Mouse (Mus musculus): ENCODE results near the gene Slc9a3r2. TPM values are rescaled to one million over a fixed set of nuclear protein-coding genes. Genes with fewer than 3 reads are reported as not detected.

The Slc9a3r2 gene
- polyA plus RNA-seq, 1 experiment from 2014 or later: 36.7 TPM

DNA sequence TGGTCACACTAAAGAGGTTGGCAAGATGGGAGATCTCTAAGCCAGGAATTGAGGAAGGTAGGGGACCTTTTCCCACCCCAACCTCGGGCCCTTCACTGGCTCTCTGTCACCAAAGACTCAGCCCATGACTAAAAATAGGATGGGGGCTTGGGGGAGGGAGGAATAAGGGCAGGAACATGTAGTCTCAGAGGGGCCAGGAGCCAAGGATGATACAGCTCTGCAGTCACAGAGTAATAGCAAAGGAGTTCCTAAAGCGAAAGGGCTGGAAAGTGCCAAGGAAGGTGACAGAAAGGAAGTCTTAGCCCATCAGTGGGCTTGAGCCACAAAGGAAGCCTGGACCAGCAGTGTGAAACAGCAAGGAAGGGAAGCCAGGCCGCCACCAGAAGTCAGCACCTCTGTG lies 1.7 kb upstream of the Slc9a3r2 start:
- WGBS: 74% methylated on average over 3 of the region's 3 CpGs
- no peak overlapping the region for H3K27ac ChIP-seq (replicated peaks; ENCODE audit: low read depth, low read length)
- H3K9me3 ChIP-seq (ENCODE audit: control insufficient read depth, low read length): no peaks in the 10 kb centered on the region
- peaks cover 12% of the 10 kb centered on the region; the same call in 1 of the 2 replicates for H3K27me3 ChIP-seq (ENCODE audit: control insufficient read depth, insufficient read depth, low read length)
- ATAC-seq (ENCODE audit: low FRiP score, low TSS enrichment): no peak
- DNase-seq: no peak
- H3K36me3 ChIP-seq (ENCODE audit: control insufficient read depth, insufficient read depth, low read length): no peaks in the 10 kb centered on the region
- no peak overlapping the region for H3K4me3 ChIP-seq (replicated peaks; ENCODE audit: low read depth, low read length)
- H3K4me2 ChIP-seq (ENCODE audit: low read length): no peak overlapping the region
- H3K9ac ChIP-seq (replicated peaks; ENCODE audit: low read length): no peak overlapping the region
- H3K4me1 ChIP-seq (ENCODE audit: control insufficient read depth, insufficient read depth, low read length): peaks cover 7% of the 10 kb centered on the region; the same call in 1 of the 2 replicates

DNA sequence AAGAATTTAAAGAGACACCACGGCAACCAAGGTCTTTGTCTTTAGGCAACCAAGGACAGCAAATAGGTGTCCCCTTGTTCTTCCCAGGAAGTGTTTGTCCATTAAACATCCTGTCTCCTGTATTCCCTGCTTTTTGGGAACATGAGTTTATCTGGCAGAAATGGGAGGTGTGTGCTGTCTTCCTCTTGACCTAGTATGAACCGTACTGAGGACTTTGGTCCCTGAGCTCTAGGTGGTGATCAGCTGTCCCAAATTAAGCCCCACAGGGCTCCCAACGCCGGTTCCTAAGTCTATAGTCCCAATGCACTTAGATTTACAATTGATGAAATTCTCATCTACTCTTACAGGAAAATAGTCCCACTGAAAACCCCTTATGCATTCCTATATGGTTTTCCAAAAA lies 639 bp upstream of the Slc9a3r2 start:
- Histone ChIP-seq H3K27ac (replicated peaks; ENCODE audit: low read depth, low read length) (no peak overlapping the region), H3K36me3 (ENCODE audit: control insufficient read depth, insufficient read depth, low read length) (no peaks in the 10 kb centered on the region), H3K4me3 (replicated peaks; ENCODE audit: low read depth, low read length) (no peak overlapping the region), H3K4me1 (ENCODE audit: control insufficient read depth, insufficient read depth, low read length) (peaks cover 7% of the 10 kb centered on the region; the same call in 1 of the 2 replicates), H3K27me3 (ENCODE audit: control insufficient read depth, insufficient read depth, low read length) (peaks cover 6% of the 10 kb centered on the region; the same call in 1 of the 2 replicates), H3K4me2 (ENCODE audit: low read length) (peak overlapping the region; percentile 95; the same call in 1 of the 2 replicates), H3K9ac (replicated peaks; ENCODE audit: low read length) (no peak overlapping the region), H3K9me3 (ENCODE audit: control insufficient read depth, low read length) (no peaks in the 10 kb centered on the region)
- DNase-seq (no peak), ATAC-seq (ENCODE audit: low FRiP score, low TSS enrichment) (no peak)
- WGBS: 75% methylated on average over 4 of the region's 4 CpGs

DNA sequence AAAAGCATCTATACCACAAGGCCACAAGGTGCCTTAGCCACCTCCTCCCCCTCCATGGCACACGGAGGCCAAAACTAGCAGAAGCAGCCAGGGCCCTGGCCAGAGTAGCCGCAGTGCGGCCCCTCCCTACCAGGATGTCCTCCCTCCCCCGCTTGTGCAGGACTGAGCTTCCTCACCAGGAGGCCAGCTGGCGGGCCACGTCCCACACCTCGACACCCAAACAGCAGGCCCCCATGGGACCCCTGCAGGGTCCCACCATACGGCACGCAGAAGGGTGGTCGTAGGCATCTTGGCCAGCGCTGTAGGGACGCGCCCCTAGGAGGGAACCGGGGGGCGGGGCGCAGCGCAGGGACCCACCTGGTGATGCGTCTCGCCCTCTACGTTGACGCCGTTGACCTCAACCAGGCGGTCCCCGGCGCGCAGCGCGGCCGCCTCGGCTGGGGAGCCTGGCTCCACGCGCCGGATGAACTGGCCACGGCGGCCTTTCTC lies 502 bp downstream of the Slc9a3r2 start:
- H3K4me1 ChIP-seq (ENCODE audit: control insufficient read depth, insufficient read depth, low read length): peaks cover 7% of the 10 kb centered on the region; the same call in 1 of the 2 replicates
- no peaks in the 10 kb centered on the region for H3K9me3 ChIP-seq (ENCODE audit: control insufficient read depth, low read length)
- ATAC-seq (ENCODE audit: low FRiP score, low TSS enrichment) (peak; percentile 62), DNase-seq (peak; percentile 62)
- no peaks in the 10 kb centered on the region for H3K36me3 ChIP-seq (ENCODE audit: control insufficient read depth, insufficient read depth, low read length)
- peak overlapping the region; percentile 85 for H3K9ac ChIP-seq (replicated peaks; ENCODE audit: low read length)
- peak overlapping the region; percentile 37; the same call in 1 of the 2 replicates for H3K27ac ChIP-seq (replicated peaks; ENCODE audit: low read depth, low read length)
- under 1% methylated on average over 35 of the region's 35 CpGs for WGBS
- peaks cover 6% of the 10 kb centered on the region; the same call in 1 of the 2 replicates for H3K27me3 ChIP-seq (ENCODE audit: control insufficient read depth, insufficient read depth, low read length)
- peak overlapping the region; percentile 67 for H3K4me3 ChIP-seq (replicated peaks; ENCODE audit: low read depth, low read length)
- peak overlapping the region; percentile 95 for H3K4me2 ChIP-seq (ENCODE audit: low read length)

DNA sequence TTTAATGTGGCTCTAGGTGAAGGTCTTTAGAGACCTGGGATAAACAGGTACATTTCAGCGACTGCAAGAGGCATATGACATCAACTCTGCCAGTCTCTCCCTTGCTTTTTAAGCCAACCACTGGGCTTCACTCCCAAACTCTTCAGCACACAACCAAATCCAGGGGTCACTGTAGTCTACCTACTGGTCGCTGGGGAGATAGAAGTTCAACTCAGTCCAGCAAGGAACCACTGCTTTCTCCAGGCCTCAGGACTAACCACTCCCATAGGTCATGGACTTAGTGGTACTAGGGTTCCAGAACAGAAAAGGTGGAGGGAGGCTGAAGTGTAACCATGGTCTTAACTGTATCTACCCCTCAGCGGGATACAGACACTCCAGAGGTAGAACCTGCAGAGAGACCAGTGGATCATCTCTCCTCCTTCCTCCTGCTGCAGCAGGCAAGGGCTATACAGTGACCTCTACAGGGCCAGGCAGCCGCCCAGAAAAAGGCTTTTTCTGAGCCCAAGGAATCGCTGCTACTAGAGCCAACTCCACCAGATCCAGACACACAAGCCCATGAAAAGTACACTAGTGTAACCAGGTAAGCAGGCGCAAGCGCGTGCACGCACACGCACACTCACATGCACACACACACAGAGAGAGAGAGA lies 1.3 kb downstream of the Slc9a3r2 start:
- Histone ChIP-seq H3K4me2 (ENCODE audit: low read length) (peak overlapping the region; percentile 95), H3K4me1 (ENCODE audit: control insufficient read depth, insufficient read depth, low read length) (peaks cover 7% of the 10 kb centered on the region; the same call in 1 of the 2 replicates), H3K36me3 (ENCODE audit: control insufficient read depth, insufficient read depth, low read length) (no peaks in the 10 kb centered on the region), H3K27me3 (ENCODE audit: control insufficient read depth, insufficient read depth, low read length) (peaks cover 6% of the 10 kb centered on the region; the same call in 1 of the 2 replicates), H3K9ac (replicated peaks; ENCODE audit: low read length) (no peak overlapping the region; the same call in 1 of the 2 replicates), H3K27ac (replicated peaks; ENCODE audit: low read depth, low read length) (no peak overlapping the region), H3K9me3 (ENCODE audit: control insufficient read depth, low read length) (no peaks in the 10 kb centered on the region), H3K4me3 (replicated peaks; ENCODE audit: low read depth, low read length) (peak overlapping the region; percentile 67)
- DNase-seq (no peak), ATAC-seq (ENCODE audit: low FRiP score, low TSS enrichment) (no peak)
- WGBS: 69% methylated on average over 10 of the region's 10 CpGs

DNA sequence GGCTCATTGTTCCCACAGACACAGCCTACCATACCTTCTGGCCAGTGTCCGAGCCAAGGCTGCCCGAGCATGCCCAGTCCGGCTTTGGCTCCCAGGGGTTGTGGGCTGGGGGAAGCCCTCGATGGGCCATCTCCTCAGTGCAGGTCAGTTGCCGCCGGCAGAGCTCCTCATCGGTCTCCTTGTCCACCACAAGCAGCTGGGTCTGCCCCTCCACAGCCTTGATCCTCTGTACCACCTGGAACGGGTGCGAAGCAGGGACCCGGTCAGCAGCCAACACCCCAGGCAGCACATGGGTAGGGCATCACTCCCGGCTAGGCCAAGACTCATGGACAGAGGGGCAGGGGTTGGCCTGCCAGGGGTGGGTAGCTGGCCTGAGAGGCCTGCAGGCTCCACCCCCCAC lies 2.6 kb downstream of the Slc9a3r2 start:
- no peak overlapping the region for H3K4me2 ChIP-seq (ENCODE audit: low read length)

DNA sequence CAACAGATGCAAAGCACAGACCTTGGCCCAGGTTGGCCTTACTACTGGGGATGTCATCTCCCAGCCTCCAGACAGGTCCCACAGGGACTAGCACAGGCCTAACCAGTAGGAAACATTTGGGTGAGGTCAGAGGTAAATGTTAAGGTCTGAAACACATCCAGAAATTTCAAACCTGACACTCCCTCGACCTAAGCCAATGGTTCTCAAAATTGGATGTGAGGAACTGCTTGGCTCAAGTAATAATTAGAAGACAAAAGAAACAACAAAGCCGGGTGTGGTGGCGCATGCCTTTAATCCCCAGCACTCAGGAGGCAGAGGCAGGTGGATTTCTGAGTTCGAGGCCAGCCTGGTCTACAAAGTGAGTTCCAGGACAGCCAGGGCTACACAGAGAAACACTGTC lies 3.7 kb downstream of the Slc9a3r2 start:
- Histone ChIP-seq H3K9me3 (ENCODE audit: control insufficient read depth, low read length) (no peaks in the 10 kb centered on the region), H3K36me3 (ENCODE audit: control insufficient read depth, insufficient read depth, low read length) (no peaks in the 10 kb centered on the region)

More for the DNA sequence above, 2.6 kb downstream of the Slc9a3r2 start:
- Histone ChIP-seq H3K9me3 (ENCODE audit: control insufficient read depth, low read length) (no peaks in the 10 kb centered on the region), H3K27ac (replicated peaks; ENCODE audit: low read depth, low read length) (no peak overlapping the region), H3K27me3 (ENCODE audit: control insufficient read depth, insufficient read depth, low read length) (peaks cover 6% of the 10 kb centered on the region; the same call in 1 of the 2 replicates), H3K4me1 (ENCODE audit: control insufficient read depth, insufficient read depth, low read length) (peaks cover 7% of the 10 kb centered on the region; the same call in 1 of the 2 replicates), H3K9ac (replicated peaks; ENCODE audit: low read length) (no peak overlapping the region; the same call in 1 of the 2 replicates), H3K36me3 (ENCODE audit: control insufficient read depth, insufficient read depth, low read length) (no peaks in the 10 kb centered on the region), H3K4me3 (replicated peaks; ENCODE audit: low read depth, low read length) (no peak overlapping the region)
- WGBS: 80% methylated on average over 11 of the region's 11 CpGs
- DNase-seq (no peak), ATAC-seq (ENCODE audit: low FRiP score, low TSS enrichment) (no peak)

DNA sequence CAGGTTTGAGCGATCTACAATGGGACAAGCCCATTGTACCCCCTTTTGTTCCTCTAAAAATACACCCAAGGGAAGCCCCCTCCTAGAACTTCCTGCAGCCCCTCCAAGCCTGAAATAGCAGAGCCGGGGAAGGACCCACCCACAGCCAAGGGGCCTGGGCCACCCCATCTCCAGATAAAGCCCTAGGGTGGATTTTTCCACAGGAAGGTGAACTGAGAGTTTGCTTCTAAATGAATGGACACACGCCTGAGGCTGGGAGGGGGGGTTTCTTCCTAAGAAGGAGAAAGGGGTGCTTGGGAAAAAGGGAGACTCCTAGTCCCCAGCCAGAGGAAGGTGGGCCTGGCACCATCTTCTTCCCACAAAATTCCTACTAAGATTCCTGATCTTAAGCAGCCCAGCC lies 4.2 kb downstream of the Slc9a3r2 start:
- WGBS: 80% methylated on average over 3 of the region's 3 CpGs
- Histone ChIP-seq H3K9ac (replicated peaks; ENCODE audit: low read length) (no peak overlapping the region), H3K9me3 (ENCODE audit: control insufficient read depth, low read length) (no peaks in the 10 kb centered on the region), H3K27me3 (ENCODE audit: control insufficient read depth, insufficient read depth, low read length) (peaks cover 6% of the 10 kb centered on the region; the same call in 1 of the 2 replicates), H3K27ac (replicated peaks; ENCODE audit: low read depth, low read length) (no peak overlapping the region), H3K4me1 (ENCODE audit: control insufficient read depth, insufficient read depth, low read length) (peaks cover 7% of the 10 kb centered on the region; the same call in 1 of the 2 replicates), H3K36me3 (ENCODE audit: control insufficient read depth, insufficient read depth, low read length) (no peaks in the 10 kb centered on the region), H3K4me2 (ENCODE audit: low read length) (no peak overlapping the region), H3K4me3 (replicated peaks; ENCODE audit: low read depth, low read length) (no peak overlapping the region)
- ATAC-seq (ENCODE audit: low FRiP score, low TSS enrichment) (no peak), DNase-seq (no peak)

More for the DNA sequence above, 3.7 kb downstream of the Slc9a3r2 start:
- Histone ChIP-seq H3K9ac (replicated peaks; ENCODE audit: low read length) (no peak overlapping the region), H3K4me2 (ENCODE audit: low read length) (no peak overlapping the region), H3K4me3 (replicated peaks; ENCODE audit: low read depth, low read length) (no peak overlapping the region), H3K4me1 (ENCODE audit: control insufficient read depth, insufficient read depth, low read length) (peaks cover 7% of the 10 kb centered on the region; the same call in 1 of the 2 replicates), H3K27ac (replicated peaks; ENCODE audit: low read depth, low read length) (no peak overlapping the region), H3K27me3 (ENCODE audit: control insufficient read depth, insufficient read depth, low read length) (peaks cover 6% of the 10 kb centered on the region; the same call in 1 of the 2 replicates)
- 88% methylated on average over 4 of the region's 4 CpGs for WGBS
- no peak for ATAC-seq (ENCODE audit: low FRiP score, low TSS enrichment)
- no peak for DNase-seq

DNA sequence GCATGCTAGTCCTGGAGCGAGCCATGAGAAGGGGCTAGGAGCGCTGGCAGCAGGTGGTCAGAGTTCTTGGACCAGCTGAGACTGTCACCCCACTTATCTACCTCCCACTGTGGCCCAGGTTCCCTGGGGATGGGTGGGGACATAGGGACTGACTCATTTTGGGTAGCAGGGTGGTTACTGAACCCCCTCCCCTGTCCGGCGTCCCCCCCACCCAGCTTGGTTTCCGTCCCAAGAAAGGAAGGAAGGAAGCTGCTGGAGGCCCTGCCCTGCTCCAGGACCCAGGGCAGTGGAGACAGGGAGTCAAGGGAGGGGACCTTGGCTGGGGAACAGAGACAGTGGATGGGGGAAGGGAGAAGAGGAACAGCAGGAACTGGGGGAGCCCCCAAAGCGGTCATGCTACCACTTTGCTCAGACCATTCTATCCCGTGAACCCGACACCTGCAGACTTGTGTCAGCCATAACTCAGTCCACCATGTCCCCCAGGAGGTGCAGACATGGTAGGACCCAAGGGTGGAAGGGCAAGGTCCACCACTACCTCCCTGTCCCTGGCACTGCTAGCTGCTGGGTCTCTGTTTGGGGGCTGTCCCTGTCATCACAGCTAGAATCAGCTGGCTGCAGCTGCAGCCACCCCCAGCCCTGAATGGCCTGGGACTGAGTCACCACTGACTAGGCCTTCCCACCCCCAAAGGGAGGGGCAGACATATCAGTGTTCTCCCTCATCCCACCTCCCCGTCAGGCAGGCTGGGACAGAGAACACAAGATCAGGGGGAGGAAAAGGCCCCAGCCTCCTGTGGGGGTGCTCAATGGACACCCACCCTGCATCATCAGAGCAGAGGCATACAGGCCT lies 5.0 kb downstream of the Slc9a3r2 start:
- Histone ChIP-seq H3K4me3 (replicated peaks; ENCODE audit: low read depth, low read length) (no peak overlapping the region), H3K9me3 (ENCODE audit: control insufficient read depth, low read length) (no peaks in the 10 kb centered on the region), H3K27me3 (ENCODE audit: control insufficient read depth, insufficient read depth, low read length) (no peaks in the 10 kb centered on the region), H3K27ac (replicated peaks; ENCODE audit: low read depth, low read length) (peak overlapping the region; percentile 26; the same call in 1 of the 2 replicates), H3K9ac (replicated peaks; ENCODE audit: low read length) (no peak overlapping the region), H3K4me2 (ENCODE audit: low read length) (no peak overlapping the region), H3K4me1 (ENCODE audit: control insufficient read depth, insufficient read depth, low read length) (peaks cover 4% of the 10 kb centered on the region; the same call in 1 of the 2 replicates), H3K36me3 (ENCODE audit: control insufficient read depth, insufficient read depth, low read length) (no peaks in the 10 kb centered on the region)
- ATAC-seq (ENCODE audit: low FRiP score, low TSS enrichment): no peak
- 84% methylated on average over 9 of the region's 9 CpGs for WGBS
- no peak for DNase-seq

Measured in midbrain, embryonic 14.5 days (tissue).